Mouse (Mus musculus) hindbrain, postnatal 0 days (tissue): ENCODE results near the gene Wnk2. TPM values are rescaled to one million over a fixed set of nuclear protein-coding genes. Genes with fewer than 3 reads are reported as not detected.

Source experiments
- ATAC-seq: fragments of 200-750 bp; cut with Nextera tagmentation; 2 replicates; pipeline ENCODE4 v1.8.0; 2017; ENCODE audit warnings: mild to moderate bottlenecking, moderate TSS enrichment, moderate library complexity
- DNase-seq: peaks from one replicate; pipeline ENCODE4 v3.0.0-alpha.2; 2015; ENCODE audit warnings: low spot score
- H3K27ac ChIP-seq: fragments of 300-500 bp; sonication (generic); 2 replicates; pipeline ENCODE4 v1.5.1; 2014; ENCODE audit warnings: mild to moderate bottlenecking
- H3K27me3 ChIP-seq: fragments of 300-500 bp; sonication (generic); 2 replicates; pipeline ENCODE4 v1.6.1; 2014; ENCODE audit warnings: low read length, mixed read lengths; ENCODE audit not compliant: insufficient read depth
- H3K36me3 ChIP-seq: fragments of 300-500 bp; sonication (generic); 2 replicates; pipeline ENCODE4 v1.6.1; 2014; ENCODE audit warnings: low read length, mixed read lengths; ENCODE audit not compliant: insufficient read depth
- H3K4me1 ChIP-seq: fragments of 300-500 bp; sonication (generic); 2 replicates; pipeline ENCODE4 v1.6.1; 2014; ENCODE audit warnings: antibody characterized with exemption, low read length, mixed read lengths; ENCODE audit not compliant: insufficient read depth
- H3K4me2 ChIP-seq: fragments of 300-500 bp; sonication (generic); 2 replicates; pipeline ENCODE4 v1.6.1; 2014; ENCODE audit warnings: low read depth, mild to moderate bottlenecking, low read length, moderate library complexity, mixed read lengths
- H3K4me3 ChIP-seq: fragments of 300-500 bp; sonication (generic); 2 replicates; pipeline ENCODE4 v1.5.1; 2014; ENCODE audit warnings: low read length
- H3K9ac ChIP-seq: fragments of 300-500 bp; sonication (generic); replicated peaks from 2 replicates; pipeline ENCODE4 v1.6.1; 2014; ENCODE audit warnings: mild to moderate bottlenecking, low read length, moderate library complexity, mixed read lengths
- H3K9me3 ChIP-seq: fragments of 300-500 bp; sonication (generic); 2 replicates; pipeline ENCODE4 v1.6.1; 2016; ENCODE audit warnings: low read length, mixed read lengths
- CTCF ChIP-seq: IDR thresholded peaks from 2 replicates; pipeline ENCODE4 v1.5.1; 2016; ENCODE audit warnings: antibody characterized with exemption, control low read depth, low read depth
- WGBS: fragments of 180-500 bp; shearing (Covaris S2); extraction: QIAGEN DNeasy Blood & Tissue Kit; methylation state at CpG from one replicate; pipeline ENCODE4 v1.1.7; 2014; 5-methylcytosine and 5-hydroxymethylcytosine counted together
- polyA plus RNA-seq: library from polyadenylated mRNA; unstranded; fragments of >200 nt; fragmentation: Nextera tagmentation; extraction: Ambion mirVana; gene quantifications from 2 replicates; pipeline ENCODE4 v1.2.1, GENCODE M21; 2015
- total RNA-seq: library from RNA; depleted of rRNA; stranded (reverse); fragments of >200 nt; gene quantifications from 2 replicates; pipeline ENCODE4 v1.2.3, GENCODE M21; 2014

Gene Wnk2
- total and polyA plus RNA-seq, 2 experiments from 2014 or later = 15.1 to 63.8 TPM

DNA sequence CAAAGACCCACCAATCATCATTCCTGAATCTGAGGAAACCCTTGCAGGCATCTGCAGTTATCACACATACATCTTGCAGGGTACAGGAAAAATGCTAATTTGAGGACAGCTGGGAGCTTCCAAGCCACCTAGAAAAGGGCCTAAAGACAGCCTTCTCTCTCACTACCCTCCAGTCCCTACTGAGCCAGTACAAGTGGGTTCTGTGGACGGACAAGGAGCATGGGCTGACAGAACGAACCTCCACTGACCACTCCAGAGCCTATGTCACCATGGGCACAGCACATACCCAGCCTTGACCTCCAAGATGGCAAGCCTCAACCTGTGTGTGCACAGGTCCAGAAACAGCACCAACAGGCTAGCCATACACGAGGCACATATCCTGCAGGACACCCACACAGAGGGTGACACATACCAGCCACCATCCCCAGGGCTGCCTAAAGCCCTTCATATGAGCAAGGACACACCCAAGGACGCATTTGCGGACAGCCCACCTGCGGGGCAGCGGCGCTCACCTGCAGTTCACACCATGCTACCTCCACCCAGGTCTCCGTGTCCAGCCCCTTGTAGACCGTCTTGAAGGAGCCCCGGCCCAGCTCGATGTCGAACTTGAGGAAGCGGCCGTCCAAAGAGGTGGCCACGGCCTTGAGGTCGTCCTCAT lies 1.6 kb downstream of the Wnk2 start:
- Histone ChIP-seq H3K9ac (peak overlapping the region; percentile 87), H3K27ac (peak overlapping the region; percentile 87; the same call in 1 of the 2 replicates), H3K36me3 (no peaks in the 10 kb centered on the region), H3K4me1 (peaks cover 31% of the 10 kb centered on the region), H3K9me3 (no peaks in the 10 kb centered on the region), H3K4me2 (peak overlapping the region; percentile 90), H3K27me3 (no peaks in the 10 kb centered on the region; the same call in 1 of the 2 replicates), H3K4me3 (peak overlapping the region; percentile 82)
- DNase-seq (peak; percentile 38), ATAC-seq (no peak)
- 22% methylated on average over 17 of the region's 17 CpGs for WGBS
- no peak for TF ChIP-seq CTCF

GRCm38 (mm10) chr13:49145396-49145795 lies 2.4 kb downstream of the Wnk2 start:
- peak overlapping the region; percentile 82 for H3K4me3 ChIP-seq
- ATAC-seq = no peak
- H3K4me1 ChIP-seq = peaks cover 35% of the 10 kb centered on the region
- peak overlapping the region; percentile 87 for H3K9ac ChIP-seq
- no peaks in the 10 kb centered on the region for H3K36me3 ChIP-seq
- H3K4me2 ChIP-seq = peak overlapping the region; percentile 90
- no peaks in the 10 kb centered on the region; the same call in 1 of the 2 replicates for H3K27me3 ChIP-seq
- no peaks in the 10 kb centered on the region for H3K9me3 ChIP-seq
- TF ChIP-seq CTCF = no peak
- no peak for DNase-seq
- 31% methylated on average over 7 of the region's 7 CpGs for WGBS
- H3K27ac ChIP-seq = peak overlapping the region; percentile 87; the same call in 1 of the 2 replicates

DNA sequence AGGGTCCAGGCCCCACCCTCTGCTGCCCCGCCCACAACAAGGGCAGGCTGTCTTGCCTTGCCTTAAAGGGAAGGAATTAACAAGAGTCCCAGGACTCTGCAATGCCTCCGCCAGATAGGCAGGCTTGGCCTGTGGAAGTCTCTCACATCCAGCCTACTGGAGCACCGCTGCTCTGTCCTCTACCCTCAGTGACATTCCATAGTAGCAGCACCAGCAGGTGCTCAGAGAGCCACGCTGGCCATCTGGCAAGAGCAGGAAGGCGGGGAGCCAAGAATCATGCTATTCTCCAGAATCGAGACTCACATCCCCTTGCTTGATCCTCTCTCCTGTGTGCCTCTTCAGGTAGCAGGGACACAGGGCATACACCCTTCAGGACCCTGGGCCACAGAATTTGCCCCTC lies 3.4 kb downstream of the Wnk2 start:
- no peak for TF ChIP-seq CTCF
- Histone ChIP-seq H3K27ac (no peak overlapping the region), H3K4me2 (peak overlapping the region; percentile 90), H3K4me1 (peaks cover 35% of the 10 kb centered on the region), H3K9ac (peak overlapping the region; percentile 33; the same call in 1 of the 2 replicates), H3K27me3 (no peaks in the 10 kb centered on the region; the same call in 1 of the 2 replicates), H3K9me3 (no peaks in the 10 kb centered on the region), H3K36me3 (no peaks in the 10 kb centered on the region), H3K4me3 (peak overlapping the region; percentile 82)
- DNase-seq = peak; percentile 68
- ATAC-seq = no peak
- 24% methylated on average over 6 of the region's 6 CpGs for WGBS

- Histone ChIP-seq H3K4me2 (peak overlapping the region; percentile 90), H3K9ac (no peak overlapping the region), H3K27ac (no peak overlapping the region), H3K4me1 (peaks cover 35% of the 10 kb centered on the region), H3K4me3 (no peak overlapping the region), H3K9me3 (no peaks in the 10 kb centered on the region), H3K27me3 (no peaks in the 10 kb centered on the region), H3K36me3 (no peaks in the 10 kb centered on the region)
- 73% methylated on average over 7 of the region's 7 CpGs for WGBS
- no peak for TF ChIP-seq CTCF
- DNase-seq (no peak), ATAC-seq (no peak)
These were observed 4.5 kb downstream of the Wnk2 start for GRCm38 (mm10) chr13:49143323-49143722.

DNA sequence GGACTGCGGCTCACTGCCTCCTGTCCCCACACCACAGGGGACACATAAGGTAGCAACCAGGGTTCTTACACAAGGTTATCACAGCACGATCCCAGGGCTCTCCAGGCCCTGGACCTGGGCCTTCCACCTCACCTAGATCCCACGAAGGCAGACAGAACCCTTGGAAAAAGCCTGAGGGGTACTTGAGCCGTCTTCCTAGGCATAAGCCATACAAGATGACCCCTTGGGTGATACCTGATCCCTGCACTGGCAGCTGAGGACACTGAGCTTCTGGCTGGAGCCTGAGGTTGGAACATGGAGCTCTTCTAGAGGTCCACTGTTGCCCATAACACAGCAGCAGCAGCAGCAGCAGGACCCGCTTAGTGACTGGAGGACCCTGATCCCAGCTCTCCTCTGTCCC lies 5.4 kb downstream of the Wnk2 start:
- WGBS = 85% methylated on average over 5 of the region's 5 CpGs
- Histone ChIP-seq H3K36me3 (no peaks in the 10 kb centered on the region), H3K9me3 (no peaks in the 10 kb centered on the region), H3K4me3 (no peak overlapping the region), H3K4me2 (no peak overlapping the region), H3K4me1 (peaks cover 30% of the 10 kb centered on the region), H3K27ac (no peak overlapping the region), H3K27me3 (no peaks in the 10 kb centered on the region), H3K9ac (no peak overlapping the region)
- TF ChIP-seq CTCF = no peak
- ATAC-seq = no peak
- DNase-seq = no peak

- H3K4me1 ChIP-seq = peaks cover 20% of the 10 kb centered on the region
- no peak overlapping the region for H3K27ac ChIP-seq
- H3K9me3 ChIP-seq = no peaks in the 10 kb centered on the region
- H3K4me2 ChIP-seq = no peak overlapping the region
- H3K9ac ChIP-seq = no peak overlapping the region
- no peaks in the 10 kb centered on the region for H3K27me3 ChIP-seq
- WGBS = 52% methylated on average over 4 of the region's 4 CpGs
- no peak for ATAC-seq
- H3K36me3 ChIP-seq = no peaks in the 10 kb centered on the region
- no peak for DNase-seq
- no peak overlapping the region for H3K4me3 ChIP-seq
- no peak for TF ChIP-seq CTCF
These were observed 7.2 kb downstream of the Wnk2 start for GRCm38 (mm10) chr13:49140567-49140966.

GRCm38 (mm10) chr13:49134491-49134890 lies 13.3 kb downstream of the Wnk2 start:
- H3K9me3 ChIP-seq = no peaks in the 10 kb centered on the region
- no peaks in the 10 kb centered on the region for H3K36me3 ChIP-seq
- H3K4me3 ChIP-seq = no peak overlapping the region
- H3K9ac ChIP-seq = no peak overlapping the region
- no peaks in the 10 kb centered on the region for H3K27me3 ChIP-seq
- DNase-seq = no peak
- H3K4me1 ChIP-seq = peaks cover 37% of the 10 kb centered on the region
- ATAC-seq = no peak
- 93% methylated on average over 11 of the region's 11 CpGs for WGBS
- no peak for TF ChIP-seq CTCF
- no peak overlapping the region for H3K27ac ChIP-seq
- H3K4me2 ChIP-seq = no peak overlapping the region
